Mouse (Mus musculus) neural tube, embryonic 11.5 days (tissue): Measurements from ENCODE around the gene 1600014C23Rik. TPM values are rescaled to one million over a fixed set of nuclear protein-coding genes. Genes with fewer than 3 reads are reported as not detected.

Experiments used
- ATAC-seq: fragments of 200-750 bp; cut with Nextera tagmentation; 2 replicates; pipeline ENCODE4 v1.8.0; 2017; ENCODE audit warnings: moderate number of reproducible peaks, mild to moderate bottlenecking, moderate TSS enrichment, moderate library complexity; ENCODE audit not compliant: insufficient read depth, low FRiP score, low TSS enrichment
- DNase-seq: peaks from one replicate; pipeline ENCODE4 v3.0.0-alpha.2; 2015; ENCODE audit warnings: low spot score
- H3K27ac ChIP-seq: fragments of 300-500 bp; sonication (generic); 2 replicates; pipeline ENCODE4 v1.5.1; 2014; ENCODE audit warnings: low read depth, mild to moderate bottlenecking, low read length
- H3K27me3 ChIP-seq: fragments of 300-500 bp; sonication (generic); 2 replicates; pipeline ENCODE4 v1.6.1; 2014; ENCODE audit warnings: mild to moderate bottlenecking, low read length, mixed read lengths; ENCODE audit not compliant: control insufficient read depth, insufficient read depth
- H3K36me3 ChIP-seq: fragments of 300-500 bp; sonication (generic); 2 replicates; pipeline ENCODE4 v1.6.1; 2014; ENCODE audit warnings: mild to moderate bottlenecking, low read length, moderate library complexity, mixed read lengths; ENCODE audit not compliant: control insufficient read depth, insufficient read depth
- H3K4me1 ChIP-seq: fragments of 300-500 bp; sonication (generic); 2 replicates; pipeline ENCODE4 v1.6.1; 2014; ENCODE audit warnings: low read length, mixed read lengths; ENCODE audit not compliant: control insufficient read depth, insufficient read depth
- H3K4me2 ChIP-seq: fragments of 300-500 bp; sonication (generic); 2 replicates; pipeline ENCODE4 v1.6.1; 2014; ENCODE audit warnings: low read depth, mild to moderate bottlenecking, moderate library complexity
- H3K4me3 ChIP-seq: fragments of 300-500 bp; sonication (generic); 2 replicates; pipeline ENCODE4 v1.5.1; 2014; ENCODE audit warnings: low read depth, low read length
- H3K9ac ChIP-seq: fragments of 300-500 bp; sonication (generic); 2 replicates; pipeline ENCODE4 v1.6.1; 2014; ENCODE audit warnings: mild to moderate bottlenecking, low read length
- H3K9me3 ChIP-seq: fragments of 300-500 bp; sonication (generic); 2 replicates; pipeline ENCODE4 v1.6.1; 2016; ENCODE audit warnings: low read length; ENCODE audit not compliant: control insufficient read depth
- WGBS: fragments of 180-500 bp; shearing (Covaris S2); extraction: QIAGEN DNeasy Blood & Tissue Kit; methylation state at CpG from one replicate; pipeline ENCODE4 v1.1.7; 2014; 5-methylcytosine and 5-hydroxymethylcytosine counted together
- polyA plus RNA-seq: library from polyadenylated mRNA; unstranded; fragments of >200 nt; fragmentation: Nextera tagmentation; extraction: Ambion mirVana; gene quantifications from 2 replicates; pipeline ENCODE4 v1.2.1, GENCODE M21; 2014

1600014C23Rik gene
- polyA plus RNA-seq, 1 experiment from 2014 or later = not detected

- H3K4me1 ChIP-seq = peaks cover 6% of the 10 kb centered on the region
- no peak overlapping the region for H3K9ac ChIP-seq
- no peaks in the 10 kb centered on the region for H3K9me3 ChIP-seq
- DNase-seq (no peak), ATAC-seq (no peak)
- H3K36me3 ChIP-seq = no peaks in the 10 kb centered on the region
- H3K4me2 ChIP-seq = no peak overlapping the region
- H3K27ac ChIP-seq = no peak overlapping the region
- H3K4me3 ChIP-seq = no peak overlapping the region
- WGBS = 85% methylated on average over 10 of the region's 10 CpGs
- no peaks in the 10 kb centered on the region for H3K27me3 ChIP-seq
These were observed 9.1 kb downstream of the 1600014C23Rik start for GRCm38 (mm10) chr17:45724574-45724921.

GRCm38 (mm10) chr17:45723732-45724573 lies 9.7 kb downstream of the 1600014C23Rik start:
- 6% methylated on average over 25 of the region's 25 CpGs for WGBS
- H3K9ac ChIP-seq = peak overlapping the region; percentile 92
- H3K27ac ChIP-seq = peak overlapping the region; percentile 75
- peak; percentile 91 for DNase-seq
- peak overlapping the region; percentile 55 for H3K4me3 ChIP-seq
- peak overlapping the region; percentile 68 for H3K4me2 ChIP-seq
- ATAC-seq = peak; percentile 71
- no peaks in the 10 kb centered on the region for H3K36me3 ChIP-seq
- peaks cover 6% of the 10 kb centered on the region for H3K4me1 ChIP-seq
- H3K27me3 ChIP-seq = no peaks in the 10 kb centered on the region
- H3K9me3 ChIP-seq = no peaks in the 10 kb centered on the region

GRCm38 (mm10) chr17:45718323-45718722 lies 15.3 kb downstream of the 1600014C23Rik start:
- H3K27me3 ChIP-seq = no peaks in the 10 kb centered on the region
- no peak overlapping the region for H3K4me3 ChIP-seq
- ATAC-seq (no peak), DNase-seq (peak; percentile 60)
- WGBS = 6% methylated on average over 10 of the region's 10 CpGs
- H3K36me3 ChIP-seq = no peaks in the 10 kb centered on the region
- H3K4me2 ChIP-seq = no peak overlapping the region
- no peaks in the 10 kb centered on the region for H3K9me3 ChIP-seq
- no peak overlapping the region for H3K9ac ChIP-seq
- peaks cover 2% of the 10 kb centered on the region for H3K4me1 ChIP-seq
- no peak overlapping the region for H3K27ac ChIP-seq

- Histone ChIP-seq H3K36me3 (no peaks in the 10 kb centered on the region), H3K4me3 (no peak overlapping the region), H3K27me3 (no peaks in the 10 kb centered on the region), H3K9me3 (no peaks in the 10 kb centered on the region), H3K9ac (no peak overlapping the region), H3K27ac (no peak overlapping the region), H3K4me2 (no peak overlapping the region), H3K4me1 (no peaks in the 10 kb centered on the region)
- DNase-seq (no peak), ATAC-seq (no peak)
- whole genome bisulfite sequencing = 58% methylated on average over 3 of the region's 3 CpGs
These were observed 22.1 kb downstream of the 1600014C23Rik start for GRCm38 (mm10) chr17:45711525-45711924.

- no peak overlapping the region for H3K4me2 ChIP-seq
- ATAC-seq (no peak), DNase-seq (no peak)
- no peaks in the 10 kb centered on the region for H3K9me3 ChIP-seq
- no peak overlapping the region for H3K27ac ChIP-seq
- no peaks in the 10 kb centered on the region for H3K27me3 ChIP-seq
- H3K9ac ChIP-seq = no peak overlapping the region
- H3K4me1 ChIP-seq = no peaks in the 10 kb centered on the region
- no peaks in the 10 kb centered on the region for H3K36me3 ChIP-seq
- WGBS = 79% methylated on average over 8 of the region's 8 CpGs
- no peak overlapping the region for H3K4me3 ChIP-seq
These were observed 23.2 kb downstream of the 1600014C23Rik start for GRCm38 (mm10) chr17:45710407-45710806.

- Histone ChIP-seq H3K9ac (no peak overlapping the region), H3K4me3 (no peak overlapping the region), H3K4me1 (no peaks in the 10 kb centered on the region), H3K9me3 (no peaks in the 10 kb centered on the region), H3K4me2 (no peak overlapping the region), H3K27ac (no peak overlapping the region), H3K36me3 (no peaks in the 10 kb centered on the region), H3K27me3 (no peaks in the 10 kb centered on the region)
- WGBS = 39% methylated on average over 3 of the region's 3 CpGs
- DNase-seq (no peak), ATAC-seq (no peak)
These were observed 23.8 kb downstream of the 1600014C23Rik start for GRCm38 (mm10) chr17:45709829-45710228.

- 88% methylated on average over 8 of the region's 8 CpGs for WGBS
- no peak overlapping the region for H3K4me2 ChIP-seq
- ATAC-seq (no peak), DNase-seq (no peak)
- no peak overlapping the region for H3K27ac ChIP-seq
- no peaks in the 10 kb centered on the region for H3K27me3 ChIP-seq
- no peaks in the 10 kb centered on the region for H3K4me1 ChIP-seq
- no peak overlapping the region for H3K9ac ChIP-seq
- H3K36me3 ChIP-seq = no peaks in the 10 kb centered on the region
- H3K4me3 ChIP-seq = no peak overlapping the region
- H3K9me3 ChIP-seq = no peaks in the 10 kb centered on the region
These were observed 25.5 kb downstream of the 1600014C23Rik start for GRCm38 (mm10) chr17:45708179-45708578.

GRCm38 (mm10) chr17:45707376-45707775 lies 26.3 kb downstream of the 1600014C23Rik start:
- DNase-seq = no peak
- Histone ChIP-seq H3K4me3 (no peak overlapping the region), H3K4me2 (no peak overlapping the region), H3K9ac (no peak overlapping the region), H3K27ac (no peak overlapping the region), H3K4me1 (no peaks in the 10 kb centered on the region), H3K9me3 (no peaks in the 10 kb centered on the region), H3K27me3 (no peaks in the 10 kb centered on the region), H3K36me3 (no peaks in the 10 kb centered on the region)
- no peak for ATAC-seq
- WGBS = 33% methylated on average over 3 of the region's 3 CpGs

GRCm38 (mm10) chr17:45706796-45707195 lies 26.8 kb downstream of the 1600014C23Rik start:
- no peak overlapping the region for H3K27ac ChIP-seq
- H3K4me2 ChIP-seq = no peak overlapping the region
- no peak overlapping the region for H3K9ac ChIP-seq
- H3K36me3 ChIP-seq = no peaks in the 10 kb centered on the region
- H3K9me3 ChIP-seq = no peaks in the 10 kb centered on the region
- ATAC-seq = no peak
- no peaks in the 10 kb centered on the region for H3K27me3 ChIP-seq
- no peaks in the 10 kb centered on the region for H3K4me1 ChIP-seq
- 82% methylated on average over 5 of the region's 5 CpGs for whole genome bisulfite sequencing
- H3K4me3 ChIP-seq = no peak overlapping the region
- no peak for DNase-seq
